Mouse (Mus musculus) stomach, postnatal 0 days (tissue): ENCODE results near the gene Dbi.

Experiments
- CTCF ChIP-seq: IDR thresholded peaks from 2 replicates; pipeline ENCODE4 v1.5.1; 2016; ENCODE audit warnings: antibody characterized with exemption, low read depth, mild to moderate bottlenecking, moderate library complexity
- EP300 ChIP-seq: optimal IDR thresholded peaks from 2 replicates; pipeline ENCODE3; 2016; ENCODE audit warnings: antibody characterized with exemption

GRCm38 (mm10) chr1:120090880-120091570 is 29.9 kb downstream of the Dbi start:
- no peak for TF ChIP-seq CTCF
- no peak for TF ChIP-seq EP300
